Mouse (Mus musculus): Measurements from ENCODE around the gene AY761184. TPM values are rescaled to one million over a fixed set of nuclear protein-coding genes. Genes with fewer than 3 reads are reported as not detected.
"Not testable (repeated sequence)": the region's sequence is repeated elsewhere in the genome, so short reads cannot be mapped to it uniquely, and the experiment has no call there.

The AY761184 gene
- polyA plus RNA-seq (2015; fragmentation: Nextera tagmentation; extraction: Ambion mirVana): not detected in 2 replicates

DNA sequence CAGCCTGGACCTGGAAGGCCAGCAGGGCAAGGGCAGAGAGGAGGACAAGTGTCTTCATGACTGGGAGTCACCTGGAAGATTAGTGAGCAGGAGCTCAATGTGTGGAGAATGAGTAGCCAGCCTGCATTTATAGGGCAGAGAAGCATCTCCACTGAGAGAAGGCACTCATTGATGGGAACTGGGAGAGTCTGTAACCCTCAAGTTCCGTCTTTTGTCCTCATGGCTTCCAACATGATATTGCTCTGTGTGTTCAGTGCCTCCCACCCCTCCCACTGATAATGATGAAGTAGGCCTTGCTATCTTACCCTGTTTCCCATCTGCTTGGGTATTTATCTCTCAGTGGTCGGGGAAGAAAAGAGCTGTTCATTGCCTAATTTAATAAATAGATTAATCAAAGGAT lies at the start of gene AY761184:
AY761184 (minus strand) TSS at position 101 of the 400 bp plus-strand sequence.
- not testable (repeated sequence) for H3K4me3 ChIP-seq (replicated peaks); H3K4me2 ChIP-seq (replicated peaks); H3K9ac ChIP-seq; H3K9me3 ChIP-seq (replicated peaks); ATAC-seq (ENCODE audit: insufficient number of reproducible peaks, low FRiP score, low TSS enrichment, low read depth); H3K36me3 ChIP-seq; H3K27me3 ChIP-seq; H3K4me1 ChIP-seq; H3K27ac ChIP-seq (replicated peaks)
- WGBS: 71% methylated on average over 2 of the region's 2 CpGs

DNA sequence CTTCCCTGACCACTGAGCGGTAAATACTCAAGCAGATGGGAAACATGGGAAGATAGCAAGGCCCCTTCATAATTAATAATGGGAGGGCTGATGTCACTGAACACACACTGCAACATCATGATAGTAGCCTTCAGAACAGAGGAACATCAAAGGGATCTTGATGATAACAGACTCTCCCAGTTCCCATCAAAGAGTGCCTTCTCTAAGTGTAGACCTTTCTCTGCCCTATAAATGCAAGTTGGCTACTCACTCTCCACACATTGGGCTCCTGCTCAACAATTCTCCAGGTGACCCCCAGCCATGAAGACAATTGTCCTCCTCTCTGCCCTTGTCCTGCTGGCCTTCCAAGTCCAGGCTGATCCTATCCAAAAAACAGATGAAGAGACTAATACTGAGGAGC lies 37.9 kb downstream of the AY761184 start, which contains the start of gene Defa34:
Defa34 (plus strand) TSS at position 301 of the 400 bp plus-strand sequence.
- H3K27ac ChIP-seq (replicated peaks); H3K4me2 ChIP-seq (replicated peaks); H3K36me3 ChIP-seq; H3K9ac ChIP-seq; H3K4me3 ChIP-seq (replicated peaks); H3K27me3 ChIP-seq; ATAC-seq (ENCODE audit: insufficient number of reproducible peaks, low FRiP score, low TSS enrichment, low read depth); H3K4me1 ChIP-seq; H3K9me3 ChIP-seq (replicated peaks): not testable (repeated sequence)
- 71% methylated on average over 1 of the region's 1 CpGs for WGBS

DNA sequence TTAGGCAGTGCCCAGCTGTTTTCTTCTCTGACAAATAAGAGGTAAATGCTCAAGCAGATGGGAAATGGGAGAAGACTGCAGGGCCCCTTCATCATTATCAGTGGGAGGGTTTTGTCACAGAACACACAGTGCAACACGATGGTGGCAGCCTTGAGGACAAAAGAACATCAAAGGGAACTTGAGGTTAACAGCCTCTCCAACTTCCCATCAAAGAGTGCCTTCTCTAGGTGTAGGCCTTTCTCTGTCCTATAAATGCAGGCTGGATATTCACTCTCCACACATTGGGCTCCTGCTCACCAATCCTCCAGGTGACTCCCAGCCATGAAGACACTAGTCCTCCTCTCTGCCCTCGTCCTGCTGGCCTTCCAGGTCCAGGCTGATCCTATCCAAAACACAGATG lies 48.0 kb downstream of the AY761184 start, which contains the start of gene Defa17:
Defa17 (plus strand) TSS at position 301 of the 400 bp plus-strand sequence.
- not testable (repeated sequence) for H3K27ac ChIP-seq (replicated peaks); H3K27me3 ChIP-seq; H3K4me1 ChIP-seq; H3K36me3 ChIP-seq; H3K9ac ChIP-seq; ATAC-seq (ENCODE audit: insufficient number of reproducible peaks, low FRiP score, low TSS enrichment, low read depth); H3K4me2 ChIP-seq (replicated peaks); H3K9me3 ChIP-seq (replicated peaks); H3K4me3 ChIP-seq (replicated peaks)
- whole genome bisulfite sequencing: no CpG with 5 or more reads among the region's 2 CpGs

Other genes with a start within 250 kb of the AY761184 start
- not detected in 2 replicates for gene Gm7849, start 247.1 kb downstream of the AY761184 start, polyA plus RNA-seq (2015; fragmentation: Nextera tagmentation; extraction: Ambion mirVana)
- not detected in 2 replicates for gene Defa20, start 194.4 kb downstream of the AY761184 start, polyA plus RNA-seq (2015; fragmentation: Nextera tagmentation; extraction: Ambion mirVana)
- not detected in 2 replicates for gene Defa32, start 174.6 kb downstream of the AY761184 start, polyA plus RNA-seq (2015; fragmentation: Nextera tagmentation; extraction: Ambion mirVana)
- gene Defa37, start 138.3 kb downstream of the AY761184 start, polyA plus RNA-seq (2015; fragmentation: Nextera tagmentation; extraction: Ambion mirVana): not detected in 2 replicates
- not detected in 2 replicates for gene Defa28, start 120.6 kb downstream of the AY761184 start, polyA plus RNA-seq (2015; fragmentation: Nextera tagmentation; extraction: Ambion mirVana)
- not detected in 2 replicates for gene Gm7861, start 109.1 kb downstream of the AY761184 start, polyA plus RNA-seq (2015; fragmentation: Nextera tagmentation; extraction: Ambion mirVana)
- gene Defa26, start 85.5 kb downstream of the AY761184 start, polyA plus RNA-seq (2015; fragmentation: Nextera tagmentation; extraction: Ambion mirVana): not detected in 2 replicates
- gene Defa17, start 47.9 kb downstream of the AY761184 start, polyA plus RNA-seq (2015; fragmentation: Nextera tagmentation; extraction: Ambion mirVana): not detected in 2 replicates
- not detected in 2 replicates for gene Defa34, start 37.8 kb downstream of the AY761184 start, polyA plus RNA-seq (2015; fragmentation: Nextera tagmentation; extraction: Ambion mirVana)
- not detected in 2 replicates for gene Defa24, start 30.8 kb upstream of the AY761184 start, polyA plus RNA-seq (2015; fragmentation: Nextera tagmentation; extraction: Ambion mirVana)
- gene Defb50, start 119.9 kb upstream of the AY761184 start, polyA plus RNA-seq (2015; fragmentation: Nextera tagmentation; extraction: Ambion mirVana): not detected in 2 replicates
- not detected in 2 replicates for gene Defb2, start 136.3 kb upstream of the AY761184 start, polyA plus RNA-seq (2015; fragmentation: Nextera tagmentation; extraction: Ambion mirVana)
- gene Defb10, start 155.3 kb upstream of the AY761184 start, polyA plus RNA-seq (2015; fragmentation: Nextera tagmentation; extraction: Ambion mirVana): not detected in 2 replicates
- not detected in 2 replicates for gene Defb9, start 181.8 kb upstream of the AY761184 start, polyA plus RNA-seq (2015; fragmentation: Nextera tagmentation; extraction: Ambion mirVana)
- not detected in 2 replicates for gene Defb11, start 202.8 kb upstream of the AY761184 start, polyA plus RNA-seq (2015; fragmentation: Nextera tagmentation; extraction: Ambion mirVana)
- not detected in 2 replicates for gene Defb15, start 229.1 kb upstream of the AY761184 start, polyA plus RNA-seq (2015; fragmentation: Nextera tagmentation; extraction: Ambion mirVana)
- not detected in 2 replicates for gene Defb35, start 234.7 kb upstream of the AY761184 start, polyA plus RNA-seq (2015; fragmentation: Nextera tagmentation; extraction: Ambion mirVana)
- not detected in 2 replicates for gene Defb13, start 243.1 kb upstream of the AY761184 start, polyA plus RNA-seq (2015; fragmentation: Nextera tagmentation; extraction: Ambion mirVana)